Mouse (Mus musculus): ENCODE measurements around the gene Tle4.

DNA sequence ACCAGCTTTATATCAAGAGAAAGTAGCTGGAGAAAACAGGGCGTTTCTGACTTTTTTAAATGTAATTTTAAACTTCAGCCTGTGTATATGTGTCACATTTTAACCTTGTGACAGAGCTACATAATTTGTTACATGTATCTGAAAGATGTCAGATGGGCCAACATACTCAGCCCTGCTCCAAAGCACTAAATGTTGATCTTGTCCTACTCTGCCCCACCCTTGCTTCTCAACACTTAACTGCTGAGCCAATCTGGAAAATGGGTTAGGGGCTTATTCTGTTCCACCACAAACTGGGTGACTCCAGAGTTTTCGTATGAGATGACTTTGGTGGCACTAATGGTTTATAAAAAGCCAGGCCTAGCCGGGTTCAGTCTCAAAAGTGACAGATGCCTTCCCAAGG lies 2.5 kb upstream of the Tle4 start:
- TF ChIP-seq CTCF (IDR thresholded peaks at IDR 0.05; ENCODE audit: low read depth, low read length) (no peak), POLR2A (IDR thresholded peaks at IDR 0.05; ENCODE audit: extremely low read depth, insufficient read depth, low read length) (no peak)
